24 mouse cellular contexts compared by ENCODE assay signal in the genomic region with DNA sequence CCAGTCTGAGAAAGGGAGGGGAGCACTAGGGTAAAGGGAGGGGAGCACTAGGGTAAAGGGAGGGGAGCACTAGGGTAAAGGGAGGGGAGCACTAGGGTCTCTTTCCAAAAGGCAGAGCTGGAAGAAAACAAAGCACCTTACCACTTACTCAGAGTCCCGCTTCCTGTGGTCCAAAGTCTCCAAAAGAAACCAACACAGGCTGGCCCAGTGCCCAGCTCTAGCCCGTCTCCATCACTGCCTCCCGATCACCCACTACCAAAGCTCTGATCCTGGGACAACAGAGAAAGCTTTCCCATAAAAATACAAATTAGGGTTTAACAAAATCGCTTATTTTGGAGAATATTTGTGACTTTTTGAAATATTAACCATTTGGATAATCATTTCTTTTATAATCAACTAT.
DNase-seq lines count a peak whose midpoint lies in the region; ATAC-seq lines count a peak whose summit lies in the region.
"Had no signal": no experiment of that assay in that cellular context is flagged by ENCODE, and none has a peak within 500 bp of the region (broad histone marks: within the 10 kb centered on the region; RNA-seq: fewer than 3 reads in every experiment).

No protein-coding gene starts in this region.

- no peak overlapping the region for H3K4me3 ChIP-seq in kidney, embryonic 14.5 days (ENCODE audit: low read length)
- H3K4me3 ChIP-seq: embryonic facial prominence, embryonic 15.5 days; erythroblast, embryonic 14.5 days; forebrain, embryonic 10.5 days; gastrocnemius, adult 2 months; heart, embryonic 10.5 days; hindbrain, embryonic 12.5 days had no signal

- intact Hi-C loops in left cerebral cortex, postnatal 36 days (cut with DNase I) = no loop called here

- 80% methylated on average over 4 of the region's 4 CpGs for WGBS in kidney, embryonic 14.5 days

- H3K9ac ChIP-seq in kidney, embryonic 14.5 days (ENCODE audit: low read depth, low read length) = no peak overlapping the region
- H3K9ac ChIP-seq: embryonic facial prominence, embryonic 15.5 days; hindbrain, embryonic 12.5 days had no signal

- no peak for ATAC-seq in kidney, embryonic 14.5 days (ENCODE audit: low FRiP score, low TSS enrichment)
- ATAC-seq: CD4-positive, CD25-positive, alpha-beta regulatory T cell, adult 4 months; forebrain, embryonic 14.5 days had no signal

- H3K9me3 ChIP-seq in kidney, embryonic 14.5 days (ENCODE audit: control insufficient read depth, low read length) = no peaks in the 10 kb centered on the region
- H3K9me3 ChIP-seq: embryonic facial prominence, embryonic 15.5 days; heart, embryonic 10.5 days had no signal

- H3K27me3 ChIP-seq in kidney, embryonic 14.5 days (ENCODE audit: control insufficient read depth, insufficient read depth, low read length) = no peaks in the 10 kb centered on the region
- H3K27me3 ChIP-seq: embryonic facial prominence, embryonic 15.5 days; hindbrain, embryonic 12.5 days had no signal

- H3K27ac ChIP-seq in kidney, embryonic 14.5 days (ENCODE audit: low read depth, low read length) = no peak overlapping the region
- H3K27ac ChIP-seq: embryonic facial prominence, embryonic 15.5 days; forebrain, embryonic 10.5 days; gastrocnemius, adult 2 months; heart, embryonic 10.5 days; hindbrain, embryonic 12.5 days had no signal

- H3K36me3 ChIP-seq in kidney, embryonic 14.5 days (ENCODE audit: control insufficient read depth, insufficient read depth, low read length) = no peaks in the 10 kb centered on the region
- H3K36me3 ChIP-seq: embryonic facial prominence, embryonic 15.5 days; forebrain, embryonic 10.5 days; G1E; heart, embryonic 10.5 days; hindbrain, embryonic 12.5 days had no signal

- H3K4me1 ChIP-seq in kidney, embryonic 14.5 days (ENCODE audit: control insufficient read depth, insufficient read depth, low read length) = no peaks in the 10 kb centered on the region
- H3K4me1 ChIP-seq: embryonic facial prominence, embryonic 15.5 days; heart, embryonic 10.5 days had no signal

- H3K4me2 ChIP-seq in kidney, embryonic 14.5 days (replicated peaks; ENCODE audit: low read depth, low read length) = no peak overlapping the region
- H3K4me2 ChIP-seq: embryonic facial prominence, embryonic 15.5 days; hindbrain, embryonic 12.5 days had no signal

- peak; percentile 45 to 54 for DNase-seq in cerebellum, postnatal 10 days
- DNase-seq in cerebellum, adult 9-11 months = no peak
- DNase-seq in kidney, adult 18-20 months = peak; percentile 43
- DNase-seq in kidney, postnatal 10 days = peak; percentile 65
- peak; percentile 16 to 36 for DNase-seq in kidney, postnatal 4 days
- DNase-seq in left cerebral cortex, postnatal 36 days (ENCODE audit: low spot score in 2 of 2) = no peak
- DNase-seq: adrenal gland, postnatal 10 days; B cell, adult 2 months; cerebellum, adult 11 months; cerebellum, adult 9-10 months; embryo, embryonic 11 days; gastrocnemius, adult 2 months; gastrocnemius, postnatal 25 days; heart, postnatal 10 days; heart, postnatal 4 days had no signal

Comparison
In these comparisons a context has a peak if more than half of its experiments do, and no peak if none do; other contexts are left out.
1. DNase-seq: peak in cerebellum, postnatal 10 days (2 of 2), kidney, adult 18-20 months (single experiment), kidney, postnatal 10 days (single experiment) and kidney, postnatal 4 days (2 of 2); none in cerebellum, adult 9-11 months (single experiment) and left cerebral cortex, postnatal 36 days (0 of 2).